Mouse (Mus musculus) CH12.LX (cell line): ENCODE measurements around the gene Spg11.

Experiments
- CTCF ChIP-seq, 2 experiments: IDR thresholded peaks in 1 of 2; conservative IDR thresholded peaks in 1 of 2; 2 replicates each; pipeline ENCODE4 v1.5.1; 2011 to 2012; ENCODE audit warnings: low read depth in 2 of 2, low read length in 2 of 2, improper control_type of control experiment in 1 of 2, inconsistent platforms in 1 of 2, mild to moderate bottlenecking in 1 of 2, moderate library complexity in 1 of 2
- HCFC1 ChIP-seq: IDR thresholded peaks from 2 replicates; pipeline ENCODE4 v1.6.1; 2012; ENCODE audit warnings: low read depth, mild to moderate bottlenecking, inconsistent platforms, low read length, improper control_type of control experiment
- MYC ChIP-seq: IDR thresholded peaks from 2 replicates; pipeline ENCODE4 v1.6.1; 2011; ENCODE audit warnings: low read depth, mild to moderate bottlenecking, improper control_type of control experiment, low read length
- POLR2A ChIP-seq: IDR thresholded peaks from 2 replicates; pipeline ENCODE4 v1.6.1; 2011; ENCODE audit warnings: low read depth, mild to moderate bottlenecking, improper control_type of control experiment, low read length
- TBP ChIP-seq: conservative IDR thresholded peaks from 2 replicates; pipeline ENCODE4 v1.6.1; 2011; ENCODE audit warnings: low read depth, low read length, improper control_type of control experiment
- TCF12 ChIP-seq: IDR thresholded peaks from 2 replicates; pipeline ENCODE4 v1.6.1; 2014; ENCODE audit warnings: low read depth, mild to moderate bottlenecking, inconsistent platforms, low read length, improper control_type of control experiment
- ZNF384 ChIP-seq: IDR thresholded peaks from 2 replicates; pipeline ENCODE4 v1.6.1; 2012; ENCODE audit warnings: low read depth, low read length, improper control_type of control experiment, inconsistent platforms

- TF ChIP-seq POLR2A (no peak), ZNF384 (no peak), CTCF (conservative IDR thresholded peaks at IDR 0.05 in 1 of 2, IDR thresholded peaks at IDR 0.05 in 1 of 2; ENCODE audit: low read depth in 2 of 2, low read length in 2 of 2) (no peak), MYC (no peak), HCFC1 (no peak), TCF12 (no peak), TBP (no peak)
Measured at GRCm38 (mm10) chr2:122137839-122138465, 19.8 kb upstream of the Spg11 start.
